Mouse (Mus musculus) E14TG2a.4 (cell line): ENCODE data around the gene Gp9.

ENCODE experiments used
- H3K27me3 ChIP-seq: 2 replicates; pipeline ENCODE4 v1.6.1; 2014; ENCODE audit warnings: low read length, control low read depth; ENCODE audit not compliant: insufficient read depth
- H3K36me3 ChIP-seq: 2 replicates; pipeline ENCODE4 v1.6.1; 2014; ENCODE audit warnings: low read length, control low read depth; ENCODE audit not compliant: insufficient read depth
- H3K4me1 ChIP-seq: replicated peaks from 2 replicates; pipeline ENCODE4 v1.6.1; 2014; ENCODE audit warnings: low read depth, low read length, control low read depth
- H3K4me3 ChIP-seq: replicated peaks from 2 replicates; pipeline ENCODE4 v1.5.1; 2014; ENCODE audit warnings: mild to moderate bottlenecking, low read length
- H3K9me3 ChIP-seq: 2 replicates; pipeline ENCODE4 v1.6.1; 2014; ENCODE audit warnings: low read length, control low read depth
- CTCF ChIP-seq: conservative IDR thresholded peaks from 2 replicates; pipeline ENCODE4 v1.5.1; 2014; ENCODE audit warnings: low read length
- NANOG ChIP-seq: IDR thresholded peaks from 2 replicates; pipeline ENCODE4 v1.6.1; 2014; ENCODE audit warnings: borderline replicate concordance, low read length, mixed read lengths
- POU5F1 ChIP-seq: IDR thresholded peaks from 2 replicates; pipeline ENCODE4 v1.6.1; 2014; ENCODE audit warnings: low read length, borderline replicate concordance

Gene Gp9

GRCm38 (mm10) chr6:87776663-87777062, 1.2 kb upstream of the Gp9 start:
- Histone ChIP-seq H3K4me1 (no peaks in the 10 kb centered on the region), H3K27me3 (peaks cover 12% of the 10 kb centered on the region), H3K9me3 (peaks cover 4% of the 10 kb centered on the region; the same call in 1 of the 2 replicates), H3K4me3 (no peak overlapping the region), H3K36me3 (no peaks in the 10 kb centered on the region)
- no peak for TF ChIP-seq NANOG
- TF ChIP-seq CTCF, result no peak
- TF ChIP-seq POU5F1, result no peak

GRCm38 (mm10) chr6:87778294-87779173, 662 bp downstream of the Gp9 start:
- H3K4me3 ChIP-seq, result no peak overlapping the region
- H3K36me3 ChIP-seq, result no peaks in the 10 kb centered on the region
- no peaks in the 10 kb centered on the region for H3K4me1 ChIP-seq
- peaks cover 4% of the 10 kb centered on the region; the same call in 1 of the 2 replicates for H3K9me3 ChIP-seq
- TF ChIP-seq CTCF (no peak), POU5F1 (no peak), NANOG (no peak)
- peaks cover 12% of the 10 kb centered on the region for H3K27me3 ChIP-seq

- TF ChIP-seq POU5F1 (no peak), NANOG (no peak), CTCF (no peak)
- peaks cover 12% of the 10 kb centered on the region for H3K27me3 ChIP-seq
- no peaks in the 10 kb centered on the region for H3K4me1 ChIP-seq
- H3K9me3 ChIP-seq, result peaks cover 4% of the 10 kb centered on the region; the same call in 1 of the 2 replicates
- H3K4me3 ChIP-seq, result no peak overlapping the region
- no peaks in the 10 kb centered on the region for H3K36me3 ChIP-seq
Measured at GRCm38 (mm10) chr6:87779174-87780165, 1.6 kb downstream of the Gp9 start.

- Histone ChIP-seq H3K9me3 (no peaks in the 10 kb centered on the region), H3K4me1 (no peaks in the 10 kb centered on the region), H3K36me3 (no peaks in the 10 kb centered on the region), H3K27me3 (peaks cover 8% of the 10 kb centered on the region), H3K4me3 (no peak overlapping the region)
- TF ChIP-seq CTCF, result no peak
Measured at GRCm38 (mm10) chr6:87780546-87781301, 2.9 kb downstream of the Gp9 start.

- TF ChIP-seq NANOG (no peak), CTCF (no peak), POU5F1 (no peak)
- peaks cover 7% of the 10 kb centered on the region for H3K4me1 ChIP-seq
- H3K36me3 ChIP-seq, result no peaks in the 10 kb centered on the region
Measured at GRCm38 (mm10) chr6:87784033-87784432, 6.2 kb downstream of the Gp9 start.

GRCm38 (mm10) chr6:87786621-87787020, 8.7 kb downstream of the Gp9 start:
- peaks cover 23% of the 10 kb centered on the region for H3K4me1 ChIP-seq
- no peaks in the 10 kb centered on the region for H3K36me3 ChIP-seq
- H3K9me3 ChIP-seq, result no peaks in the 10 kb centered on the region
- TF ChIP-seq CTCF, result no peak
- no peak for TF ChIP-seq POU5F1
- no peak for TF ChIP-seq NANOG
- H3K27me3 ChIP-seq, result no peaks in the 10 kb centered on the region
- no peak overlapping the region for H3K4me3 ChIP-seq

More at GRCm38 (mm10) chr6:87784033-87784432, 6.2 kb downstream of the Gp9 start:
- Histone ChIP-seq H3K27me3 (no peaks in the 10 kb centered on the region), H3K4me3 (no peak overlapping the region), H3K9me3 (no peaks in the 10 kb centered on the region)

- H3K27me3 ChIP-seq, result no peaks in the 10 kb centered on the region
- no peak overlapping the region for H3K4me3 ChIP-seq
- H3K36me3 ChIP-seq, result peaks cover 6% of the 10 kb centered on the region
- no peaks in the 10 kb centered on the region for H3K9me3 ChIP-seq
- no peak for TF ChIP-seq POU5F1
- TF ChIP-seq CTCF, result no peak
- TF ChIP-seq NANOG, result no peak
- peaks cover 26% of the 10 kb centered on the region for H3K4me1 ChIP-seq
Measured at GRCm38 (mm10) chr6:87787108-87787890, 9.4 kb downstream of the Gp9 start.
